Mouse (Mus musculus) gastrocnemius, postnatal 25 days (tissue): Measurements from ENCODE around the gene Fam193a. TPM values are rescaled to one million over a fixed set of nuclear protein-coding genes. Genes with fewer than 3 reads are reported as not detected.

Source experiments
- DNase-seq: peaks from one replicate; pipeline ENCODE4 v3.0.0; 2022
- total RNA-seq, 2 experiments: library from RNA; stranded (reverse); gene quantifications; 1 replicate in 1 of 2; 2 replicates in 1 of 2; pipeline ENCODE4 v1.2.3; 2021

The Fam193a gene
- total RNA-seq, 2 experiments from 2014 or later: 12.6 to 13.0 TPM

- no peak for DNase-seq
These were observed 92.1 kb downstream of the Fam193a start for GRCm38 (mm10) chr5:34461841-34462240.

- DNase-seq: no peak
These were observed 96.3 kb downstream of the Fam193a start for GRCm38 (mm10) chr5:34466079-34466478.

- no peak for DNase-seq
These were observed 96.9 kb downstream of the Fam193a start for GRCm38 (mm10) chr5:34466648-34467047.

GRCm38 (mm10) chr5:34468039-34468775 lies 98.5 kb downstream of the Fam193a start:
- DNase-seq: no peak

- no peak for DNase-seq
These were observed 111.2 kb downstream of the Fam193a start for GRCm38 (mm10) chr5:34480926-34481325.

GRCm38 (mm10) chr5:34485731-34486130 lies 116.0 kb downstream of the Fam193a start:
- DNase-seq: peak; percentile 10

- peak; percentile 48 for DNase-seq
These were observed 117.8 kb downstream of the Fam193a start for GRCm38 (mm10) chr5:34487320-34488090.

GRCm38 (mm10) chr5:34488741-34489417 lies 119.1 kb downstream of the Fam193a start:
- DNase-seq: no peak

GRCm38 (mm10) chr5:34489418-34489787 lies 119.7 kb downstream of the Fam193a start:
- DNase-seq: no peak

- DNase-seq: no peak
These were observed 127.0 kb downstream of the Fam193a start for GRCm38 (mm10) chr5:34496745-34497144.

- DNase-seq: no peak
These were observed 131.2 kb downstream of the Fam193a start for GRCm38 (mm10) chr5:34500886-34501285.

- DNase-seq: no peak
These were observed 131.9 kb downstream of the Fam193a start for GRCm38 (mm10) chr5:34501588-34501987.

GRCm38 (mm10) chr5:34502411-34502810 lies 132.7 kb downstream of the Fam193a start:
- no peak for DNase-seq

- no peak for DNase-seq
These were observed 133.1 kb downstream of the Fam193a start for GRCm38 (mm10) chr5:34502821-34503220.

- DNase-seq: no peak
These were observed 142.8 kb downstream of the Fam193a start for GRCm38 (mm10) chr5:34512486-34512885.

GRCm38 (mm10) chr5:34513466-34514217 lies 143.9 kb downstream of the Fam193a start, which contains the start of gene Tnip2:
Gene Tnip2 (minus strand): TSS chr5:34513991.
- DNase-seq: peak; percentile 95

GRCm38 (mm10) chr5:34514218-34514566 lies 144.5 kb downstream of the Fam193a start:
- no peak for DNase-seq

- no peak for DNase-seq
These were observed 145.4 kb downstream of the Fam193a start for GRCm38 (mm10) chr5:34515096-34515495.

GRCm38 (mm10) chr5:34517913-34518312 lies 148.2 kb downstream of the Fam193a start:
- DNase-seq: peak; percentile 47

- DNase-seq: no peak
These were observed 149.7 kb downstream of the Fam193a start for GRCm38 (mm10) chr5:34519389-34519910.

- DNase-seq: no peak
These were observed 150.9 kb downstream of the Fam193a start for GRCm38 (mm10) chr5:34520458-34521209.
